Mouse (Mus musculus) liver, embryonic 14.5 days (tissue): ENCODE results near the gene Dtx3. TPM values are rescaled to one million over a fixed set of nuclear protein-coding genes. Genes with fewer than 3 reads are reported as not detected.

Experiments
- ATAC-seq: fragments of 200-750 bp; cut with Nextera tagmentation; 2 replicates; pipeline ENCODE4 v1.8.0; 2017; ENCODE audit warnings: moderate number of reproducible peaks, mild to moderate bottlenecking, moderate library complexity; ENCODE audit not compliant: insufficient read depth
- DNase-seq, 3 experiments: peaks; one replicate each; pipeline ENCODE4 v3.0.0-alpha.2; 2012 to 2013; ENCODE audit warnings: low read depth in 3 of 3, low spot score in 3 of 3
- H3K27ac ChIP-seq: fragments of 300-500 bp; sonication (generic); 2 replicates; pipeline ENCODE4 v1.5.1; 2014; ENCODE audit warnings: moderate library complexity, mild to moderate bottlenecking, control low read depth, inconsistent platforms
- H3K27me3 ChIP-seq: fragments of 300-500 bp; sonication (generic); 2 replicates; pipeline ENCODE4 v1.6.1; 2014; ENCODE audit warnings: mild to moderate bottlenecking, low read length, moderate library complexity; ENCODE audit not compliant: control insufficient read depth, insufficient read depth
- H3K36me3 ChIP-seq: fragments of 300-500 bp; sonication (generic); replicated peaks from 2 replicates; pipeline ENCODE4 v1.6.1; 2014; ENCODE audit warnings: low read depth; ENCODE audit not compliant: control insufficient read depth, insufficient read depth
- H3K4me1 ChIP-seq, 2 experiments: fragments of 200-500 bp in 1 of 2; fragments of 300-500 bp in 1 of 2; sonication (generic) in 1 of 2; replicated peaks; 2 replicates each; pipeline ENCODE4 v1.6.1; 2012 to 2014; ENCODE audit warnings: antibody characterized with exemption in 1 of 2, inconsistent platforms in 1 of 2, low read length in 1 of 2; ENCODE audit not compliant: control insufficient read depth in 2 of 2, insufficient read depth in 2 of 2
- H3K4me2 ChIP-seq: fragments of 300-500 bp; sonication (generic); 2 replicates; pipeline ENCODE4 v1.6.1; 2014; ENCODE audit warnings: low read depth, mild to moderate bottlenecking, control low read depth, moderate library complexity
- H3K4me3 ChIP-seq, 2 experiments: fragments of 200-500 bp in 1 of 2; fragments of 300-500 bp in 1 of 2; sonication (generic) in 1 of 2; 2 replicates each; pipeline ENCODE4 v1.5.1; 2012 to 2014; ENCODE audit warnings: low read depth in 2 of 2, low read length in 2 of 2, mild to moderate bottlenecking in 2 of 2, control low read depth in 1 of 2, inconsistent platforms in 1 of 2, moderate library complexity in 1 of 2; ENCODE audit not compliant: insufficient read depth in 1 of 2
- H3K9ac ChIP-seq: fragments of 300-500 bp; sonication (generic); replicated peaks from 2 replicates; pipeline ENCODE4 v1.6.1; 2014; ENCODE audit warnings: mild to moderate bottlenecking, control low read depth, moderate library complexity
- H3K9me3 ChIP-seq: fragments of 300-500 bp; sonication (generic); 2 replicates; pipeline ENCODE4 v1.6.1; 2016; ENCODE audit warnings: low read length, mixed read lengths; ENCODE audit not compliant: control insufficient read depth
- CTCF ChIP-seq: IDR thresholded peaks from 2 replicates; pipeline ENCODE4 v1.5.1; 2016; ENCODE audit warnings: antibody characterized with exemption, low read depth, control low read depth
- EP300 ChIP-seq: IDR thresholded peaks from 2 replicates; pipeline ENCODE4 v1.6.1; 2016; ENCODE audit warnings: antibody characterized with exemption, low read depth
- WGBS: fragments of 180-500 bp; shearing (Covaris S2); extraction: QIAGEN DNeasy Blood & Tissue Kit; methylation state at CpG from one replicate; pipeline ENCODE4 v1.1.7; 2014; ENCODE audit not compliant: insufficient replicate concordance; 5-methylcytosine and 5-hydroxymethylcytosine counted together
- polyA plus RNA-seq, 2 experiments: library from polyadenylated mRNA; depleted of rRNA in 1 of 2; stranded (reverse) in 1 of 2; unstranded in 1 of 2; fragments of >200 nt; fragmentation: Nextera tagmentation in 1 of 2; extraction: Ambion mirVana in 1 of 2; gene quantifications; 2 replicates each; pipeline versions ENCODE4 v1.2.1 to v1.2.3; 2012 to 2014

Gene Dtx3
- polyA plus RNA-seq, 2 experiments, result 11.2 to 35.9 TPM

- peak overlapping the region; percentile 20 to 43 for H3K4me3 ChIP-seq
- no peak overlapping the region for H3K27ac ChIP-seq
- H3K27me3 ChIP-seq, result peaks cover 46% of the 10 kb centered on the region
- peak overlapping the region; percentile 67 for H3K4me2 ChIP-seq
- no peaks in the 10 kb centered on the region for H3K9me3 ChIP-seq
- no peak for TF ChIP-seq EP300
- TF ChIP-seq CTCF, result no peak
- DNase-seq (no peak), ATAC-seq (no peak)
- H3K36me3 ChIP-seq, result no peaks in the 10 kb centered on the region
- H3K9ac ChIP-seq, result 0 out of 2 replicates have a peak overlapping the region, but pooled peaks have one; percentile 9
- WGBS, result 3% methylated on average over 41 of the region's 41 CpGs
- peaks cover 11% of the 10 kb centered on the region in 2 experiments for H3K4me1 ChIP-seq
These were observed 17.1 kb downstream of the Dtx3 start for GRCm38 (mm10) chr10:127178286-127179027.

DNA sequence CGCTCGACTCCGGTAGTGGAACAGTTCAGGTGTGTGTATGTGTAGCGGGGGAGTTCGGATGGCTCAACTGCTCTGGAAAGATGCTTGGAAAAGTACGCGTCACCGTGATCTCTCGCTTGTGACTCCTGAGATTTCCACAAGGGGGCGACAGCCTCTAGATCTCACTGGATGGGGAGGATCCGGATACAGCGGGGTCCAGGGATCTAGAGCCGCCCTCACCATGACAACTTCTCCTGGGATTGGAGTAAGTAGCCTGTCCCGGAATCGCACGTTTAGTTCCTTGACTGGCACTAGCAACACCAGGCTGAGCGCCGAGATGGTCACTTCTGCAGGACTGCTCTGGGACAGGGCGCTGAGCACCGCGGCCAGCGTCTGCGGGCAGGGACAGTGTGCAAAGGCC is 17.8 kb downstream of the Dtx3 start:
- 2% methylated on average over 23 of the region's 23 CpGs for WGBS
- peak; percentile 52 for ATAC-seq
- Histone ChIP-seq H3K27ac (no peak overlapping the region), H3K4me1 (peaks cover 11% of the 10 kb centered on the region in 2 experiments), H3K36me3 (no peaks in the 10 kb centered on the region), H3K9me3 (no peaks in the 10 kb centered on the region), H3K9ac (0 out of 2 replicates have a peak overlapping the region, but pooled peaks have one; percentile 9), H3K4me2 (peak overlapping the region; percentile 67), H3K27me3 (peaks cover 46% of the 10 kb centered on the region), H3K4me3 (peak overlapping the region; percentile 20 to 43)
- TF ChIP-seq CTCF (peak; percentile 95), EP300 (no peak)
- no peak for DNase-seq

DNA sequence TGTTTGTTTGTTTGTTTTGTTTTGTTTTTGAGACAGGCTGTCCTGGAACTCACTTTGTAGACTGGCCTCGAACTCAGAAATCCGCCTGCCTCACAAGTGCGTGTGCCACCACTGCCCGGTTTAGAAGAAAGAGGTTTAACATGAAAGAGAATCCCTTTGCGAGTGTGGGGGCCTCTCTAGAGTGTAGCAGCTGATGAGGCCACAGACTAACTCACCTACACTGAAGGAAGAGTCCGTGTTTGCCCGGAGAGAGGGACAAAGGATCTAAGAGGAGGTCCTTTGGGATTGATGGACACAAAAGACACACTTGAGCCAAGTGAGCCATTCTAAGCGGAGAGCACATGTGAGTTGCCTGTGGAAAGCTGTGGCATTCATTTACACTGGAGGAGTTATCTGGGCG is 18.3 kb downstream of the Dtx3 start:
- TF ChIP-seq EP300, result no peak
- TF ChIP-seq CTCF, result no peak
- Histone ChIP-seq H3K9ac (0 out of 2 replicates have a peak overlapping the region, but pooled peaks have one; percentile 13), H3K27me3 (peaks cover 46% of the 10 kb centered on the region), H3K4me1 (peaks cover 11% of the 10 kb centered on the region in 2 experiments), H3K9me3 (no peaks in the 10 kb centered on the region), H3K36me3 (no peaks in the 10 kb centered on the region), H3K27ac (no peak overlapping the region), H3K4me3 (no peak overlapping the region), H3K4me2 (peak overlapping the region; percentile 67)
- no peak for DNase-seq
- WGBS, result 20% methylated on average over 9 of the region's 9 CpGs
- no peak for ATAC-seq

DNA sequence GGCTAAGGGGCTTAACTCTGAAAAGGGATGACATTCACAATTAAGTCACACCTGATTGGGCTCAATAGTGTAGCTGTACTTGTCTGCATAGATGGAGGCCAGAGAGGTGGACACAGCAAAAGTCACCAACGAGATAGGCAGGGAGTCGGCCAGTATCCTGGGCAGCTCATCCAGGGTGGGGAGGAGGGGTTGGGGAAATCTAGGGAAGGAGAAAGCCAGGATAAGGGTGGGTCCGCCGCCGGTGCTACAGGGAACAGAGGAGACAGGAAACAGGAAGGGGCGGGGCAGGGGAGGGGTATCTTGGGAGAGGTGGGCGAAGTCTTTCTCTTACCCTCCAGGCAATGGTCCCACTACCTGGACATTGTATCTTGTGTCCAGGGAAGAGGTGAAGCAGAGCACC is 18.8 kb downstream of the Dtx3 start:
- Histone ChIP-seq H3K4me3 (no peak overlapping the region), H3K36me3 (no peaks in the 10 kb centered on the region), H3K9me3 (no peaks in the 10 kb centered on the region), H3K4me1 (peaks cover 11% of the 10 kb centered on the region in 2 experiments), H3K27ac (no peak overlapping the region), H3K4me2 (peak overlapping the region; percentile 67), H3K9ac (no peak overlapping the region), H3K27me3 (peaks cover 46% of the 10 kb centered on the region)
- DNase-seq (no peak), ATAC-seq (no peak)
- no peak for TF ChIP-seq CTCF
- no peak for TF ChIP-seq EP300
- WGBS, result 5% methylated on average over 7 of the region's 7 CpGs

- H3K27me3 ChIP-seq, result peaks cover 45% of the 10 kb centered on the region
- H3K27ac ChIP-seq, result no peak overlapping the region
- DNase-seq, result no peak
- H3K9me3 ChIP-seq, result no peaks in the 10 kb centered on the region
- WGBS, result 32% methylated on average over 3 of the region's 3 CpGs
- peaks cover 11% of the 10 kb centered on the region in 2 experiments for H3K4me1 ChIP-seq
- no peaks in the 10 kb centered on the region for H3K36me3 ChIP-seq
- TF ChIP-seq EP300 (no peak), CTCF (no peak)
- H3K9ac ChIP-seq, result no peak overlapping the region
- H3K4me2 ChIP-seq, result no peak overlapping the region
- no peak overlapping the region for H3K4me3 ChIP-seq
- no peak for ATAC-seq
These were observed 19.3 kb downstream of the Dtx3 start for GRCm38 (mm10) chr10:127176228-127176627.
